Mouse (Mus musculus) T-helper 17 cell (primary cell): ENCODE measurements around the gene Adprh.
"Not testable (repeated sequence)": the region's sequence is repeated elsewhere in the genome, so short reads cannot be mapped to it uniquely, and the experiment has no call there.

Experiments used
- in situ Hi-C, 2 experiments: fragments of 300-600 bp; cut with MboI, MseI; formaldehyde crosslinking; loops; 1 replicate in 1 of 2; 2 replicates in 1 of 2; pipeline ENCODE4 v1.15.1; 2025; ENCODE audit warnings: high pct_unique_total_duplicates in 2 of 2

The Adprh gene

GRCm38 (mm10) chr16:38452442-38453202 is at the start of gene Adprh:
Gene Adprh (minus strand): TSS chr16:38452703.
- in situ Hi-C loops: no loop called here

GRCm38 (mm10) chr16:38496604-38497140 is 44.2 kb upstream of the Adprh start:
- in situ Hi-C loops: loop anchor here in 1 of 2 experiments (5.0 kb wide), 1 partner anchor 159 kb away; no protein-coding TSS in a partner anchor

GRCm38 (mm10) chr16:38493890-38494289 is 41.4 kb upstream of the Adprh start:
- in situ Hi-C loops: no loop called here

- in situ Hi-C loops: no loop called here
Measured at GRCm38 (mm10) chr16:38492551-38492950, 40.0 kb upstream of the Adprh start.

GRCm38 (mm10) chr16:38483582-38484309 is 31.2 kb upstream of the Adprh start:
- in situ Hi-C loops: loop anchor here (5.0 kb wide), 2 partner anchors 36 to 126 kb away; no protein-coding TSS in a partner anchor

- in situ Hi-C loops: loop anchor here (5.0 kb wide), 2 partner anchors 36 to 126 kb away; no protein-coding TSS in a partner anchor
Measured at GRCm38 (mm10) chr16:38482780-38483562, 30.5 kb upstream of the Adprh start.

- in situ Hi-C loops: loop anchor here (5.0 kb wide), 2 partner anchors 34 to 124 kb away; no protein-coding TSS in a partner anchor
Measured at GRCm38 (mm10) chr16:38481327-38481726, 28.8 kb upstream of the Adprh start.

GRCm38 (mm10) chr16:38478296-38478695 is 25.8 kb upstream of the Adprh start:
- in situ Hi-C loops: no loop called here

GRCm38 (mm10) chr16:38477241-38477608 is 24.7 kb upstream of the Adprh start:
- in situ Hi-C loops: not testable (repeated sequence)

- in situ Hi-C loops: no loop called here
Measured at GRCm38 (mm10) chr16:38476312-38477240, 24.1 kb upstream of the Adprh start.

- in situ Hi-C loops: no loop called here
Measured at GRCm38 (mm10) chr16:38475681-38476311, 23.3 kb upstream of the Adprh start.

GRCm38 (mm10) chr16:38474677-38475286 is 22.3 kb upstream of the Adprh start:
- in situ Hi-C loops: no loop called here

GRCm38 (mm10) chr16:38473661-38474060 is 21.2 kb upstream of the Adprh start:
- in situ Hi-C loops: no loop called here

GRCm38 (mm10) chr16:38472507-38472873 is 20.0 kb upstream of the Adprh start:
- in situ Hi-C loops: no loop called here

- in situ Hi-C loops: no loop called here
Measured at GRCm38 (mm10) chr16:38471697-38472506, 19.4 kb upstream of the Adprh start.

- in situ Hi-C loops: no loop called here
Measured at GRCm38 (mm10) chr16:38469437-38469836, 16.9 kb upstream of the Adprh start.

- in situ Hi-C loops: no loop called here
Measured at GRCm38 (mm10) chr16:38468706-38469018, 16.2 kb upstream of the Adprh start.

GRCm38 (mm10) chr16:38467917-38468705 is 15.6 kb upstream of the Adprh start:
- in situ Hi-C loops: no loop called here
